Mouse (Mus musculus) ES-E14 (cell line): ENCODE measurements around the gene Robo1.

Experiments
- CHD2 ChIP-seq: IDR thresholded peaks from 2 replicates; pipeline ENCODE4 v1.6.1; 2014; ENCODE audit warnings: mild to moderate bottlenecking, low read depth, low read length, inconsistent platforms
- ZNF384 ChIP-seq: IDR thresholded peaks from 2 replicates; pipeline ENCODE4 v1.6.1; 2012; ENCODE audit warnings: low read depth, low read length, inconsistent platforms

DNA sequence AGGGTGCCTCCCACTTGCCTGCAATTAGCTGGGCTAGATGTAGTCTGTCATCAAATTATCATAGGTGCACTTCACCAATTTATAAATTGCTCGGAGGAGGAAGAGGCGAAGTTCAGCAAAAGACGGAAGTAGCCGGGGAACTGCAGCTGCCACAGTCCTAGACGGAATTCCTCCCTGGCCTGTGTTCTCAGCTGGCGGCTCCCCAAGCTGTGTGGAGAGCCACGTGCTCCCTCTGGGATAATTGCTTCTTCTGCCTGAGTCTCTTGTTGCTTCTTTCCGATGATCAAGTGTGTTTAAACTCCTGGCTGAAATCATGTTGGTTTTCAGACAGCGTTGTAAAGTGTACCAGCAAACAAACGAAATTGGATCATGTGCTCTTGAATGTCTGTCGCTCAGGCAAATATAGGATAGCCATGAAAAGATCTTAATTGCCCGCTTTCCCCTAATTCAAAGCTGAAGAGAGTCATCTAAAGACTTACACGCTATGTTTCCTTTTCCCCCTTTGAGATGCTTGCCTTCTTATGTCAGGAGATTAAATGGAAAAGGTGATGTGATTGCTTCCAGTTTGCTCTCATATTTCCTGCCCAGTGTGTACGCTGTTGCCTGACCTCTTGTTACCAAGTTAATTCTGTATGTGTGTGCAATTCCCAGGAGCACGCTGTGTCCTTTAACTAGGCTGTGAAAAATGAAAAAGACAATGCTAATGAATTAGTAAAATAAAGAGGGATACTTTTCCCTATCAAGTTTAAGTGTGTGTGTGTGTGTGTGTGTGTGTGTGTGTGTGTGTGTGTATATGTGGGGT lies 616.5 kb downstream of the Robo1 start:
- TF ChIP-seq CHD2 = no peak
- no peak for TF ChIP-seq ZNF384
